Mouse (Mus musculus) lung, embryonic 16.5 days (tissue): ENCODE measurements at regions not wholly inside any gene's neighbourhood (a gene's known extent, or its start where the extent isn't known, plus 50 kb on each side); places are given as distances from the start of the nearest gene placed in this dataset.

Experiments used
- ATAC-seq: fragments of 200-750 bp; cut with Nextera tagmentation; 2 replicates; pipeline ENCODE4 v1.8.0; 2017; ENCODE audit warnings: low read depth, mild to moderate bottlenecking, moderate library complexity
- H3K27ac ChIP-seq: fragments of 300-500 bp; sonication (generic); 2 replicates; pipeline ENCODE4 v1.5.1; 2014; ENCODE audit warnings: mild to moderate bottlenecking, control low read depth, low read length
- H3K27me3 ChIP-seq: fragments of 300-500 bp; sonication (generic); 2 replicates; pipeline ENCODE4 v1.6.1; 2014; ENCODE audit warnings: low read depth, low read length, mixed read lengths; ENCODE audit not compliant: control insufficient read depth, insufficient read depth
- H3K36me3 ChIP-seq: fragments of 300-500 bp; sonication (generic); 2 replicates; pipeline ENCODE4 v1.6.1; 2014; ENCODE audit warnings: low read length; ENCODE audit not compliant: control insufficient read depth, insufficient read depth
- H3K4me1 ChIP-seq: fragments of 300-500 bp; sonication (generic); replicated peaks from 2 replicates; pipeline ENCODE4 v1.6.1; 2014; ENCODE audit warnings: low read length, mixed read lengths; ENCODE audit not compliant: control insufficient read depth, insufficient read depth
- H3K4me2 ChIP-seq: fragments of 300-500 bp; sonication (generic); 2 replicates; pipeline ENCODE4 v1.6.1; 2014; ENCODE audit warnings: low read depth, low read length, control low read depth
- H3K4me3 ChIP-seq: fragments of 300-500 bp; sonication (generic); 2 replicates; pipeline ENCODE4 v1.5.1; 2014; ENCODE audit warnings: mild to moderate bottlenecking, low read length, control low read depth
- H3K9ac ChIP-seq: fragments of 300-500 bp; sonication (generic); 2 replicates; pipeline ENCODE4 v1.6.1; 2014; ENCODE audit warnings: low read length, control low read depth
- H3K9me3 ChIP-seq: fragments of 300-500 bp; sonication (generic); 2 replicates; pipeline ENCODE4 v1.6.1; 2016; ENCODE audit warnings: low read length; ENCODE audit not compliant: control insufficient read depth
- WGBS: fragments of 180-500 bp; shearing (Covaris S2); extraction: QIAGEN DNeasy Blood & Tissue Kit; methylation state at CpG from one replicate; pipeline ENCODE4 v1.1.7; 2014; 5-methylcytosine and 5-hydroxymethylcytosine counted together

DNA sequence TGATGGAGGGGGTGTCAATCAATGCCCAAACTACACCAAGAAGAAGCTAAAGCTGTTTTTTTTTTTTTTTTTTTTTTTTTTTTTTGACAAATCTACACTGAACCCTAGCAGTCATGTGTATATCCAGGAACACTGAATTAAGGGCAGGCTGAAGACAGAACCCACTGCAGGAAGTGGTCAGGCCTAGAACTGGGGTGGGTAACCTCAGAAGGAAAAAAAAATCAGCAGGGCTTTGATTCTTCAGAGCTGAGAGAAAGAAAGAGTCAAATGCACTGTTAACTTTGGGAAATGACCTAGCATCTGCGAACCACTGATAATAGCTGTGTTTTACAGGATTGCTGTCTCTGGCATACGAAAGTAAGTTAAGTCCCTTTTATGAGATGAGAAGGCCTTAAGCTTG is 78.3 kb upstream of the Mast4 start:
- WGBS: 84% methylated on average over 2 of the region's 2 CpGs
- Histone ChIP-seq H3K4me1 (no peaks in the 10 kb centered on the region), H3K9me3 (no peaks in the 10 kb centered on the region), H3K27me3 (no peaks in the 10 kb centered on the region), H3K27ac (no peak overlapping the region), H3K4me2 (no peak overlapping the region), H3K9ac (no peak overlapping the region), H3K4me3 (no peak overlapping the region), H3K36me3 (no peaks in the 10 kb centered on the region)
- no peak for ATAC-seq

DNA sequence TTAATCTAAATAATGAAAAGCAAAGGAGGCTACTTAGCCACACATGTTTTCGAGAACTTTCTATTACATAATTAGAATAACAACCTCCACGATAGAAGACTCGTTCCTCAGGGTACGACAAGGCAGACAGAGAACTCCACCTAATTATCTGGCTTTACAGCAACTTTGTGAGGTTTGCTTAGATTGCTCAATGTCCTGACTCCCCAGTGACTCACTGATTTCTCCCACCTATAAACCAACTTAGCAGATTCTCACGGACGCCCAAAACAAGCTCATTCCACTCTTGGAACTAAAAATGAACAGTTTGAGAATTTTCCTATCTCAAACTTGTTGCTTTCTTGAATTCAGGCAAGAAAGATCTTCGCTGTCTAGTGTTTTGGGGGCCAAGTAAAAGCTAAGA is 75.0 kb upstream of the Mast4 start:
- H3K4me3 ChIP-seq: no peak overlapping the region
- no peak overlapping the region for H3K9ac ChIP-seq
- no peaks in the 10 kb centered on the region for H3K9me3 ChIP-seq
- 65% methylated on average over 7 of the region's 7 CpGs for WGBS
- no peaks in the 10 kb centered on the region for H3K4me1 ChIP-seq
- H3K4me2 ChIP-seq: no peak overlapping the region
- H3K36me3 ChIP-seq: no peaks in the 10 kb centered on the region
- ATAC-seq: no peak
- no peak overlapping the region for H3K27ac ChIP-seq
- no peaks in the 10 kb centered on the region for H3K27me3 ChIP-seq

DNA sequence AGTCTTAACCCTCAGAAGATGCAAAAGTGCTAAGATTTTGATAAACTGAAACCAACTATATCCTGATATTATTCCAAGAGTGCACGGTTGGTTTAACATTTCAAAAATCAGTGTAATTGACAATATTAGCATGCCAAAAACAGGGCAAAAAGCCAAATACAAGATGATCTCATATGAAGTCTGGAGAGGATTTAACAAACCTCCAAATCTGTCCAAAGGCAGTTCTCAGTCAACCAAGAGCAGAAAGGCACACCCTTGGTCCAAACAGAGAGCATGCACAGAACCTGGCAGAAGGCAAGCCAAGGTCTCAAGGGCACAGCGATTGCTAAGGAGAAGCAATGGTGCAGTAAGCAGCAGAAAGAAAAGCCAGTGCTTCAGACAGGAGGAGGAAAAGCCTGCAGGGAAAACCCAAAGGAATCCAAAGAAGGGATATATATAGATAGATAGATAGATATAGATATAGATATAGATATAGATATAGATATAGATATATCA is 62.3 kb upstream of the Mast4 start:
- H3K4me2 ChIP-seq: no peak overlapping the region
- 69% methylated on average over 2 of the region's 2 CpGs for WGBS

DNA sequence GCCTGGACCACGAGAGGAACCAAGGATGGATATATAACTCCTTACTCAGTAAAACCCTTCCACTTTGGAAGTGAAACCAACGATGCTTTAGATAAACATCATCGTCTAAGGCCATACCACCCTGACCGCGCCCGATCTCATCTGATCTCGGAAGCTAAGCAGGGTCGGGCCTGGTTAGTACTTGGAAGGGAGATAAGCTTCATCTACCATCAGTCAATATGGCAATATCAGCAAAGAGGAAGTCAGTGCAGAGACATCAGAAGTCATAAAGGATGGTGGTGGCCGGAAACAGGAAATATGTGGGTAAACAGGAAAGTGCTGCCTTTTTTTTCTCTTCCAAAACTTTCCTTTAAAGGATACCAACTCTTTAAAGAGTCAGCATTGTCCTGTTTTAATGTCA is 61.8 kb upstream of the Mast4 start:
- Histone ChIP-seq H3K4me1 (no peaks in the 10 kb centered on the region), H3K9me3 (no peaks in the 10 kb centered on the region), H3K9ac (no peak overlapping the region), H3K27me3 (no peaks in the 10 kb centered on the region), H3K4me2 (no peak overlapping the region), H3K27ac (no peak overlapping the region), H3K4me3 (no peak overlapping the region), H3K36me3 (no peaks in the 10 kb centered on the region)
- 65% methylated on average over 9 of the region's 9 CpGs for WGBS
- ATAC-seq: no peak

More for the DNA sequence above, 62.3 kb upstream of the Mast4 start:
- Histone ChIP-seq H3K36me3 (no peaks in the 10 kb centered on the region), H3K4me3 (no peak overlapping the region), H3K4me1 (no peaks in the 10 kb centered on the region), H3K27ac (no peak overlapping the region), H3K9me3 (no peaks in the 10 kb centered on the region), H3K27me3 (no peaks in the 10 kb centered on the region), H3K9ac (no peak overlapping the region)
- ATAC-seq: no peak

DNA sequence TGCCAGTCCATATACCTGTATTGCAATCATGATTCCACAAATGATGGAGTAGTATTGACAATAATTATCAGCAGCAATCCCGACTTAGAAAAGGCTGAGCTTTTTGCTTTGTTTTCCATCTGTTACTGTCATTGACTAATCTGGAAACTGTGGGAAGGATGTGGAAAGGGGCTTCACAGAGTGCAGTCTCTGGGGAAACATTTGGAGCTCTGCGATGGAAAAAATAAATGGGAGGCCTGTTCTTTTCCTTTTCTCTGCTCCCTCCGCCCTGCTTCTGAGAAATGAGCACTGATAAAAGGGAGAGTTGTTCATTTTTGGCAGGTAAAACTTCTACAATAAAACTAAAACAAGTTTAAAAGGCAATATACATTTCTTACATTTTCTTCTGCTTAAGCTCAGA is 58.3 kb upstream of the Mast4 start:
- WGBS: 65% methylated on average over 3 of the region's 3 CpGs
- Histone ChIP-seq H3K36me3 (no peaks in the 10 kb centered on the region), H3K9ac (no peak overlapping the region), H3K9me3 (no peaks in the 10 kb centered on the region), H3K4me2 (no peak overlapping the region), H3K4me3 (no peak overlapping the region), H3K4me1 (no peaks in the 10 kb centered on the region), H3K27ac (no peak overlapping the region), H3K27me3 (no peaks in the 10 kb centered on the region)
- ATAC-seq: no peak

DNA sequence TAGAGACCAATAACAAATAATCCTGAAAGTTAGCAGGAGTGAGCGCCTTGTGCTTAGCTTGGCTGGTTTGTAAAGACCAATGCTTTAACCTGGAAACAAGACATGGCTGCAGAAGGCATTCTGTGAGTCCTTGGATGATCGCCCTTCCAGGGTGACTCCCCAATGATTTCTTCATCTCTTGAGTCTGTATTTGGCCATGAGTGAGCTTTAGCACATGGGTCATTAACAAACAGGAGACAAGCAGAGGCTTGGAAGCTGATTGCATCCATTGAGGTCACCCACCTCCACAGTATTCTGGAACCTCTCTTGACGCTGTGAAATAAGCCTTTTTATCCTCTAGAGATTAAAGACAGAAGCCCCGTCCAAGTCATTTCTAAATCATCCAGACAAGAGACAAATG is 57.1 kb upstream of the Mast4 start:
- 79% methylated on average over 4 of the region's 4 CpGs for WGBS
- no peak overlapping the region for H3K4me3 ChIP-seq
- H3K36me3 ChIP-seq: no peaks in the 10 kb centered on the region
- no peak for ATAC-seq
- no peak overlapping the region for H3K27ac ChIP-seq
- H3K4me1 ChIP-seq: no peaks in the 10 kb centered on the region
- no peak overlapping the region for H3K9ac ChIP-seq
- no peak overlapping the region for H3K4me2 ChIP-seq
- no peaks in the 10 kb centered on the region for H3K27me3 ChIP-seq
- H3K9me3 ChIP-seq: no peaks in the 10 kb centered on the region

DNA sequence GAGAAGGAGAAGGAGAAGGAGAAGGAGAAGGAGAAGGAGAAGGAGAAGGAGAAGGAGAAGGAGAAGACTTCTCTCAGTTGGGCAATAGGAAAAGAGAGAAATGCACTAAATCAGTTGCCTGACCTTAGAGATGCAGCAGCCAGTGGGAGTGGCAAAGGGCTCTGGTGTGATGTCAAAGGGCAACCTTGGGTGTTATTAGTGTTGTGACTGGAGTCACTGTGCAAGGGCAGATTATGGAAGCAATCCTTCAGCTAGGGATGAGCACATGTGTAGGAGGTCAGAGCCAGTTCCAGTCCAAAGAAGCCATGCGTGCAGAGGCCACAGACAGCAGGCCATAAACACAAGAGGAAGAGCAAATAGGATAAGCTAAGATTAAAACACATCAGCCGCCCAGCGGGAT is 56.7 kb upstream of the Mast4 start:
- ATAC-seq: no peak
- H3K9me3 ChIP-seq: no peaks in the 10 kb centered on the region
- no peaks in the 10 kb centered on the region for H3K36me3 ChIP-seq
- no peaks in the 10 kb centered on the region for H3K4me1 ChIP-seq
- no peak overlapping the region for H3K27ac ChIP-seq
- H3K27me3 ChIP-seq: no peaks in the 10 kb centered on the region
- no peak overlapping the region for H3K9ac ChIP-seq
- WGBS: 87% methylated on average over 3 of the region's 3 CpGs
- H3K4me2 ChIP-seq: no peak overlapping the region
- no peak overlapping the region for H3K4me3 ChIP-seq

DNA sequence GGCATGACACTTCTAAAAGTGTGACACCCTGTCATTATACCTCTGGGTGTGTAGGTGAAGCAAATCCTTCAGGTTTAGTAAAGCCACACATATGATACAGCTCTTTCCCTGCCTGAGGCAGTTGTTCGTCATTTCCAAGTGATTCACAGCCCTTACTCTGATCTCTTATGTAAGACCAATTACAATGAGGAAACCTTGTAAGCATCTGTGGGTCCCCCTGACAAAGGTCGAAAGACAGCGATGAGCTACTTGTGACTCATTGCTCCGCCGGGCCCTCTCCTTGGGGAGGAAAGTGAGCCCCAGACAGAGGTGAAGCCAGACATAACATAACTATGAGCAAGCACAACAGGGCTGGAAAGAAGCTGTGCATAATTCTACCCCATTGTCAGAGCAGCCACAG is 52.7 kb upstream of the Mast4 start:
- H3K36me3 ChIP-seq: no peaks in the 10 kb centered on the region
- no peaks in the 10 kb centered on the region for H3K27me3 ChIP-seq
- WGBS: 90% methylated on average over 5 of the region's 5 CpGs
- H3K9me3 ChIP-seq: no peaks in the 10 kb centered on the region
- ATAC-seq: no peak
- no peak overlapping the region for H3K4me2 ChIP-seq
- H3K4me1 ChIP-seq: no peaks in the 10 kb centered on the region
- no peak overlapping the region for H3K27ac ChIP-seq
- no peak overlapping the region for H3K9ac ChIP-seq
- H3K4me3 ChIP-seq: no peak overlapping the region
